Comparison of ENCODE assay signal across 32 mouse cellular contexts in genomic region chr3:126670413-126670812, GRCm38 (mm10).
"Had no signal": no experiment of that assay in that cellular context is flagged by ENCODE, and none has a peak within 500 bp of the region (broad histone marks: within the 10 kb centered on the region; RNA-seq: fewer than 3 reads in every experiment).

No protein-coding gene starts in this region.

- ATAC-seq: liver, embryonic 12.5 days; liver, postnatal 0 days; lung, postnatal 0 days; midbrain, embryonic 13.5 days; midbrain, embryonic 15.5 days; midbrain, embryonic 16.5 days had no signal

- H3K27me3 ChIP-seq: limb, embryonic 12.5 days; limb, embryonic 15.5 days; liver, embryonic 12.5 days; liver, embryonic 13.5 days; liver, embryonic 15.5 days; lung, embryonic 15.5 days; megakaryocyte, embryonic 14.5 days; midbrain, embryonic 12.5 days; midbrain, embryonic 13.5 days; midbrain, embryonic 15.5 days; neural tube, embryonic 12.5 days had no signal

- H3K9ac ChIP-seq: limb, embryonic 12.5 days; limb, embryonic 13.5 days; limb, embryonic 15.5 days; liver, embryonic 12.5 days; liver, embryonic 13.5 days; liver, embryonic 14.5 days; liver, embryonic 15.5 days; liver, postnatal 0 days; lung, embryonic 14.5 days; lung, embryonic 15.5 days; midbrain, embryonic 12.5 days; midbrain, embryonic 13.5 days; midbrain, embryonic 15.5 days; neural tube, embryonic 12.5 days had no signal

- H3K9me3 ChIP-seq: limb, embryonic 10.5 days; limb, embryonic 12.5 days; limb, embryonic 13.5 days; limb, embryonic 15.5 days; liver, embryonic 12.5 days; liver, embryonic 13.5 days; liver, embryonic 15.5 days; lung, embryonic 15.5 days; megakaryocyte, embryonic 14.5 days; midbrain, embryonic 10.5 days; midbrain, embryonic 12.5 days; midbrain, embryonic 13.5 days; midbrain, embryonic 15.5 days; neural tube, embryonic 12.5 days had no signal

- H3K36me3 ChIP-seq: limb, embryonic 10.5 days; limb, embryonic 12.5 days; limb, embryonic 13.5 days; limb, embryonic 15.5 days; liver, embryonic 12.5 days; liver, embryonic 13.5 days; liver, embryonic 15.5 days; lung, embryonic 15.5 days; midbrain, embryonic 10.5 days; midbrain, embryonic 12.5 days; midbrain, embryonic 13.5 days; midbrain, embryonic 15.5 days; neural tube, embryonic 12.5 days had no signal

- H3K4me3 ChIP-seq: limb, embryonic 10.5 days; limb, embryonic 12.5 days; limb, embryonic 13.5 days; limb, embryonic 15.5 days; liver, embryonic 12.5 days; liver, embryonic 13.5 days; liver, embryonic 15.5 days; lung, embryonic 15.5 days; megakaryocyte, embryonic 14.5 days; midbrain, embryonic 10.5 days; midbrain, embryonic 12.5 days; midbrain, embryonic 13.5 days; midbrain, embryonic 15.5 days; myocyte; neural tube, embryonic 12.5 days had no signal

- H3K4me1 ChIP-seq: liver, embryonic 12.5 days; liver, embryonic 13.5 days; liver, embryonic 15.5 days; megakaryocyte, embryonic 14.5 days had no signal

- DNase-seq: left cerebral cortex, postnatal 4 days; liver; liver, embryonic 13.5 days; liver, postnatal 0 days; lung, adult 18-20 months; lung, adult 2 months; lung, embryonic 14.5 days; lung, postnatal 10 days; lung, postnatal 14 days; lung, postnatal 36 days; lung, postnatal 4 days; midbrain, embryonic 14.5 days had no signal

- H3K27ac ChIP-seq: limb, embryonic 12.5 days; limb, embryonic 13.5 days; limb, embryonic 15.5 days; liver, embryonic 12.5 days; liver, embryonic 13.5 days; liver, embryonic 14.5 days; liver, embryonic 15.5 days; lung, embryonic 15.5 days; macrophage; midbrain, embryonic 12.5 days; midbrain, embryonic 13.5 days; midbrain, embryonic 15.5 days; neural tube, embryonic 12.5 days had no signal

- H3K4me2 ChIP-seq: limb, embryonic 15.5 days; liver, embryonic 11.5 days; liver, embryonic 12.5 days; liver, embryonic 13.5 days; liver, embryonic 15.5 days; lung, embryonic 14.5 days; lung, embryonic 15.5 days; midbrain, embryonic 11.5 days; midbrain, embryonic 12.5 days; midbrain, embryonic 13.5 days; midbrain, embryonic 15.5 days; neural tube, embryonic 12.5 days had no signal
